Mouse (Mus musculus) heart, adult 2 months (tissue): ENCODE results near the gene Hoxc13. TPM values are rescaled to one million over a fixed set of nuclear protein-coding genes. Genes with fewer than 3 reads are reported as not detected.

Source experiments
- DNase-seq, 2 experiments: peaks; one replicate each; pipeline ENCODE4 v3.0.0; 2021
- H3K27ac ChIP-seq: fragments of 200-600 bp; 2 replicates; pipeline ENCODE4 v1.8.1; 2022
- H3K27me3 ChIP-seq: fragments of 200-500 bp; 2 replicates; pipeline ENCODE4 v1.6.1; 2012; ENCODE audit warnings: mild to moderate bottlenecking, low read length, inconsistent platforms, mixed read lengths; ENCODE audit not compliant: control insufficient read depth, insufficient read depth
- H3K36me3 ChIP-seq: fragments of 200-500 bp; 2 replicates; pipeline ENCODE4 v1.6.1; 2012; ENCODE audit warnings: low read length, inconsistent platforms; ENCODE audit not compliant: control insufficient read depth, insufficient read depth
- H3K4me1 ChIP-seq: fragments of 200-500 bp; 2 replicates; pipeline ENCODE4 v1.6.1; 2011; ENCODE audit warnings: low read length; ENCODE audit not compliant: control insufficient read depth, insufficient read depth
- H3K4me3 ChIP-seq: fragments of 200-600 bp; 2 replicates; pipeline ENCODE4 v1.8.1; 2022
- H3K79me2 ChIP-seq: fragments of 200-500 bp; replicated peaks from 2 replicates; pipeline ENCODE4 v1.6.1; 2012; ENCODE audit warnings: mild to moderate bottlenecking, inconsistent platforms, low read length, moderate library complexity, mixed read lengths; ENCODE audit not compliant: control insufficient read depth, insufficient read depth
- H3K9ac ChIP-seq: fragments of 200-500 bp; 2 replicates; pipeline ENCODE4 v1.6.1; 2012; ENCODE audit warnings: low read depth, mild to moderate bottlenecking, control low read depth, inconsistent platforms, low read length, mixed read lengths
- CTCF ChIP-seq: fragments of 200-600 bp; IDR thresholded peaks from 2 replicates; pipeline ENCODE4 v1.8.1; 2022; ENCODE audit warnings: antibody characterized with exemption, mild to moderate bottlenecking, moderate library complexity
- EP300 ChIP-seq: fragments of 200-500 bp; IDR thresholded peaks from 2 replicates; pipeline ENCODE4 v1.6.1; 2011; ENCODE audit warnings: low read depth, low read length, control low read depth; ENCODE audit not compliant: insufficient read depth
- POLR2A ChIP-seq: fragments of 200-500 bp; IDR thresholded peaks from 2 replicates; pipeline ENCODE4 v1.6.1; 2011; ENCODE audit warnings: mild to moderate bottlenecking, low read depth, low read length, control low read depth; ENCODE audit not compliant: insufficient read depth
- WGBS: fragments of 180-500 bp; shearing (Covaris S2); methylation state at CpG from one replicate; pipeline ENCODE4 v1.1.7; 2018; 5-methylcytosine and 5-hydroxymethylcytosine counted together
- intact Hi-C: fragments of 180-260 bp; cut with DNase I; formaldehyde crosslinking; loops from one replicate; pipeline ENCODE4 v1.15.1; 2025
- polyA plus RNA-seq: library from polyadenylated mRNA; depleted of rRNA; stranded (reverse); fragments of >200 nt; gene quantifications from 2 replicates; pipeline ENCODE4 v1.2.3, GENCODE M21; 2012
- total RNA-seq, 2 experiments: library from RNA; stranded (reverse); gene quantifications; 2 replicates each; pipeline ENCODE4 v1.2.3; 2021

Hoxc13 gene
- total and polyA plus RNA-seq, 3 experiments: not detected

DNA sequence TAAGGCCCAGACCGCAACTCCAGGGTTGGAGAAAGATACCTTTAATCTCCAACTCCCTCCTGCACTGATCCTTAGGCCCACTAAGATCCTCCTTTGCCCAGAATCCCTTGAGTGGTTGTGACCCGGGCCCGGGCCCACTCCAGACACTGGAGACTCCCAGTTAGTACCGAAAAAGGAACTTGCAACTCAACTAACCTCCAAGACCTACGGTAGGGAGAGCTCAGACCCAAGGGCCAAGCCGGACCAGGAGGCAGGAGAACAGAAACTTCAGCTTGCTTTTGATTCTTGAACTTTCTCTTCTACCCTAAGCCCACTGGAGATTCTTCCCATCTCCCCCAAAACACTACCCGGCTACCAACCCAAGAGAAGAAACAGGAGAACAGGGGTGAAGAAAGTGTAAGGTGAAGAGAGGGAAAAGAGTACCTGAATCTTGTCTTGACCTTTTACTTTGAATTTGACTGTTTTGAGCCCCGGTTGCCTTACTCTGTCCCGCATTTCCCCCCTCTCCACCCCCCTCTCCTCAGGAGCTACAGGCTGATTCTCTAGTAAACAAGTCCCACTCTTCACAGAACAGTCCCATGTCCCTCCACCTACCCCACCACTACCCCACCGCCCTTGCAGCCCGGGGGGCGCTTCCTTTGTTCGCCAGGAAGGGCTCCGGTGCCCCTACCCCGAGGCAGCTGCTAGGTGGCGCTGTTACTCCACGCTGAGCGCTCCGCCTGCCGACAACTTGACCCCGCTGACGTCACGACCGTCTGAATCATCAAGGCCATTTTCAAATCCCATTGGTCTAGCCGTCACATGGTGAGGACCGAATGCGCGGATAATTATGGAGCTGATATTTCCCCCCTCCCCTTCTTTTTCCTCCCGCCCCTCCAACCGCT lies 45.2 kb downstream of the Hoxc13 start:
- intact Hi-C loops: no loop called here
- Histone ChIP-seq H3K79me2 (no peaks in the 10 kb centered on the region), H3K27ac (no peak overlapping the region), H3K4me3 (no peak overlapping the region), H3K4me1 (no peaks in the 10 kb centered on the region), H3K9ac (no peak overlapping the region), H3K27me3 (peaks cover 40% of the 10 kb centered on the region), H3K36me3 (no peaks in the 10 kb centered on the region)
- peak in 1 of 2 experiments; percentile 40 for DNase-seq
- TF ChIP-seq POLR2A (no peak), CTCF (peak; percentile 59), EP300 (no peak)
- WGBS: 7% methylated on average over 29 of the region's 30 CpGs

DNA sequence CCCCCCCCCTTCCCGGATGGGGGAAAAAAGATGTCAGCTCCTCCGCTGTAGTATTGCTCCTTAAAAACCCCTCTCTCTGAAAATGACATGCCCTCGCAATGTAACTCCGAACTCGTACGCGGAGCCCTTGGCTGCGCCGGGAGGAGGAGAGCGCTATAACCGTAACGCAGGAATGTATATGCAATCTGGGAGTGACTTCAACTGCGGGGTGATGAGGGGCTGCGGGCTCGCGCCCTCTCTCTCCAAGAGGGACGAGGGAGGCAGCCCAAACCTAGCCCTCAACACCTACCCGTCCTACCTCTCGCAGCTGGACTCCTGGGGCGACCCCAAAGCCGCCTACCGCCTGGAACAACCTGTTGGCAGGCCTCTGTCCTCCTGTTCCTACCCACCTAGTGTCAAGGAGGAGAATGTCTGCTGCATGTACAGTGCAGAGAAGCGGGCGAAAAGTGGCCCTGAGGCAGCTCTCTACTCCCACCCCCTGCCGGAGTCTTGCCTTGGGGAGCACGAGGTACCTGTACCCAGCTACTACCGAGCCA lies 45.9 kb downstream of the Hoxc13 start, which contains the start of gene Hoxc10:
Gene Hoxc10, plus strand, starts transcription at position 21 of the 536 bp plus-strand sequence.
- no peaks in the 10 kb centered on the region for H3K4me1 ChIP-seq
- DNase-seq: no peak
- H3K27me3 ChIP-seq: peaks cover 40% of the 10 kb centered on the region
- no peak within 1 kb of the TSS for H3K4me3 ChIP-seq
- WGBS: 5% methylated on average over 27 of the region's 27 CpGs
- no peaks in the 10 kb centered on the region for H3K36me3 ChIP-seq
- H3K27ac ChIP-seq: no peak within 1 kb of the TSS
- H3K9ac ChIP-seq: no peak within 1 kb of the TSS
- TF ChIP-seq POLR2A (no peak), EP300 (no peak), CTCF (no peak)
- H3K79me2 ChIP-seq: no peaks in the 10 kb centered on the region
- intact Hi-C loops: no loop called here

- no peak for TF ChIP-seq POLR2A
- TF ChIP-seq CTCF: no peak
- no peak for TF ChIP-seq EP300
- no peaks in the 10 kb centered on the region for H3K36me3 ChIP-seq
- no peak within 1 kb of the TSS for H3K4me3 ChIP-seq
- H3K27me3 ChIP-seq: peaks cover 39% of the 10 kb centered on the region
- intact Hi-C loops: no loop called here
- H3K79me2 ChIP-seq: no peaks in the 10 kb centered on the region
- H3K4me1 ChIP-seq: no peaks in the 10 kb centered on the region
- DNase-seq: no peak
- 3% methylated on average over 12 of the region's 12 CpGs for WGBS
- no peak within 1 kb of the TSS for H3K27ac ChIP-seq
- H3K9ac ChIP-seq: no peak within 1 kb of the TSS
Observed at GRCm38 (mm10) chr15:102967312-102967510, 46.3 kb downstream of the Hoxc13 start, which contains the start of gene Hoxc5. Gene Hoxc5, plus strand, starts transcription at chr15:102967443.

DNA sequence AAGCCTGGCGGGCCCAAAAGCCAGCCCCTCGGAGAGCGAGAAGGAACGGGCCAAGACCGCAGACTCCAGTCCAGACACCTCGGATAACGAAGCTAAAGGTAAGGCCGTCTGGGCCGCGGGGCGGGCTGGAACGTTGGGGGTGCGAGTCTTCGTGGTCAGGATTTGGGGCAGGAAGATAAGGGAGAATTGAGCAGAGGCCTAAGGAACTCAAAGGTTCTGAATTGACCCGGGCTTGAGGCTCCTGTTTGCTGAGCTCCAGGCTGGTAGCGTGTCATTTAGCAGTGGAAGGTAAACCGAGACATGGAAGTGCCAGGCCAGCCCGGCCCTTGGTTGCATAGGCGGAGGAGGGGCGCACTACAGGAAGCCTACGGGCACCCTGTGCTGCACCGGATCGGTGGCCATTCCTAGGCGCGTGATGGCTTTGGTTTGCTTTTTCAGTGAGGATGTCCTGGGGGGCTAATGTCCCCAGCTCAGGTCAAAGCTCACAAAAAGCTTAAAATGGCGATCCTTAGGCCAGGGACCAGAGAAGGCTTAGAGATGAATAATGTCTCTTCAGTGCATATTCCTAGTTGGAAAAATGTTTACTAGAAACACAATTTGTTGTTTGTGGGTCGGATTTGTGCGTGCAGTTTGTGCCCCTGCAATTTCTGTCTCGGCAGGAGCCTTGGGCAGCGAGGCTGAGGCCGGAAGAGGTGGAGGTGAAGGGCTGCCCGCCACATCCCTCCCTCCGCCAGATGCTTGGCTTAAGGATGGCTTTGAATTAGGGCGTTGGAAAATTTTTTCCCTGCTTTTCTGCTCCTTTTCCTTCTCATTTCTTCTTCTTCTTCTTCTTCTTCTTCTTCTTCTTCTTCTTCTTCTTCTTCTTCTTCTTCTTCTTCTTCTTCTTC lies 46.9 kb downstream of the Hoxc13 start:
- no peak overlapping the region for H3K4me3 ChIP-seq
- 8% methylated on average over 34 of the region's 34 CpGs for WGBS
- intact Hi-C loops: no loop called here
- H3K27ac ChIP-seq: no peak overlapping the region
- no peak overlapping the region for H3K9ac ChIP-seq
- H3K4me1 ChIP-seq: no peaks in the 10 kb centered on the region
- TF ChIP-seq EP300: no peak
- TF ChIP-seq CTCF: no peak
- TF ChIP-seq POLR2A: no peak
- no peak for DNase-seq
- no peaks in the 10 kb centered on the region for H3K79me2 ChIP-seq
- peaks cover 42% of the 10 kb centered on the region for H3K27me3 ChIP-seq
- no peaks in the 10 kb centered on the region for H3K36me3 ChIP-seq

GRCm38 (mm10) chr15:102969296-102969695 lies 48.4 kb downstream of the Hoxc13 start:
- Histone ChIP-seq H3K4me3 (no peak overlapping the region), H3K36me3 (no peaks in the 10 kb centered on the region), H3K4me1 (no peaks in the 10 kb centered on the region), H3K27ac (no peak overlapping the region), H3K27me3 (peaks cover 42% of the 10 kb centered on the region), H3K79me2 (no peaks in the 10 kb centered on the region), H3K9ac (no peak overlapping the region)
- intact Hi-C loops: no loop called here
- no peak for DNase-seq
- 20% methylated on average over 1 of the region's 1 CpGs for WGBS
- TF ChIP-seq POLR2A (no peak), EP300 (no peak), CTCF (no peak)
